Mouse (Mus musculus) heart, adult 11 months (tissue): ENCODE measurements around the gene Gm12355.
"Not testable (repeated sequence)": the region's sequence is repeated elsewhere in the genome, so short reads cannot be mapped to it uniquely, and the experiment has no call there.

Experiments
- DNase-seq: peaks from one replicate; pipeline ENCODE4 v3.0.0; 2022

Gm12355 gene

DNA sequence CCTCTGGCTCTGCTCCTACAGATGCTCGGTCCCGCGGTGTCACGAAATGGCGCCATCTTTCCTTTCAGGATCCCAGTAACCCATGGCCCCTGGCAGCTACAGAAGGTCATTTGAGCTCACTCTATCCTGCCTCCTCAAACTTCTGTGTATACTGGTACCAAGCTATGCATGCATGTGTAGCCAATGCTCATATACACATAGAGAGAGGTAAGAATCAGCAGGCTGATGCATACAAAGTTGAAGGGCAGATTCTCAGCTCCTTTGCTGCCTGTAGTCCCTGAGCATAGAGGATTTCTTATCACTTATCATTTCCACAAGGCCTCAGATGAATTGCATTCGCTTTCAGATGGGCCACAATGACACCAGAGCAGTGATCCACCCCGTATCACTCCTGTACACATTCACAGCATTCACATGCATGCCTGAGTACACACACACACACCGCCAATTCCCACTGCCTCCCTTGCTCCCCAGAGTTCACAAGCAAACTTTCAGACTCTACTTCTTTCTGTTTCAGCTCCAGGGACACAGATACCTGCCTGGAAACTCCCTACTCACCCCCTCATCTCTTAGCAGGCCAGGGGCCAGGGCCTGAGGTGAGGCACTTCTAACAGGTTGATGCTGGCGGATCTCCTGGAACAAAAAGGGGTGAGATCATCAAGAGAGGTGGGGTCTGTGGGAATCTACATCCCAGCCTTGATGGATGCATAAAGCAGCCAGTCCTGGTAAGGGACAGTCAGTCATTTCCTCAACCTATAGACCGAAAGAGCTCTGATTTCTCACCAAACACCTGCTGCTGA is at the start of gene Gm12355, which contains the start of gene Gsdma3:
Gene Gm12355 (minus strand): TSS at position 51 of the 800 bp plus-strand sequence.
Gene Gsdma3 (plus strand): TSS at position 750 of the 800 bp plus-strand sequence.
- peak; percentile 71 for DNase-seq

DNA sequence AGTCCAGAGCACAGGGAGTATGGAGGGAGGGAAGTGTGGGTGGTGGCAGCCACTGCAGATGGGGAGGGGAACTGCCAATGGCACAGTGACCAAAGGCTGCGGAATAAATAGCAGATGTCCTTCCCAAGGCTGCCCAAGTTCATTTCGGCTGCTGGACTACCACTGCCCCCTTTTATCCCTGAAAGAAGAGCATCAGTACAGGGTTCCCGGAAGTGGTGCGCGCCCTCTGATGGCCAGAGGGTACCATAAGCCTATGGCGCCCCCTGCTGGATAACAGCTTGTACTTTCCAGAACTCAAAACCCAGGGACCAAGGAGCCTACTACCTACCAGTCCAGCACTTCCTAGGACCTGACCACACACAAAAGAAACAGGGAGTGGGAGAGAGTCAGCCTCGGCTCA is 47.7 kb upstream of the Gm12355 start:
- peak; percentile 93 for DNase-seq

DNA sequence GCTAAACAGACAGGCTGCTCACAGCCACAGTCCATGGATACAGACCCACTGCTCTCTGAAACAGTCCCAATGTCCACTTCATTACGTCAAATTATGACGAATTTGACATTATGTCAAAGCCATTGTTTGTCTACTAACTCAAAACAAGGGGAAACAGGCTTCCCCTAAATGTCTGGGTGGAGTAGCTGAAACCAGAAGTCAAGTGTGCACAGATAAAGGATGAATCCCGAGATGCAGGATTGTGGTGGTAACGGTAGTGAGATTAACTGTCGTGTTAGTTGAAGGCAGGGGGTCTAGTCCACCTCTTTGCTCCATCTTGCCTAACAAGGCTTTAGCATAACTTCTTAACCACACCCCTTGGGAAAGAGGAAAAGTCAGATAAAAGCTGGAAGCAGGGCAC is 47.0 kb upstream of the Gm12355 start:
- no peak for DNase-seq

DNA sequence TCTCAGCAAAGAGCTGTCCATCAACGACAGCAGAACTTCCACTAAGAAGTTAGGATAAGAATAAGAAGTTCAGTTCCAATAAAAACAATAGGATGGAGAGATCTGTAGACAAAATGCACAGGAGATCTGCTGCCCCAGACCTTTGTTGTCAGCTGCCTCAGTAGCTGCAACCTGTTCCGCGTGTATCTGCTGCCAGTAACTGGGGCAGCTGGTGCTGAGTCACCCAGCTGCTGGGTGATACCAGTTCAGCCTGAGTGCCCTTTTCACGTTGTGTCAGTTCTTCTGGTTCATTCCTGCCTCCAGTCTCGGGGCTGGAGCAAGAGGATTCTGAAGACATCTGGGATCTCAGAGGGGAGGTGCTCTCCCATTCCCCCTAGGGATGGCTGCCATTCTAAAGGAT is 46.4 kb upstream of the Gm12355 start:
- DNase-seq, result no peak

DNA sequence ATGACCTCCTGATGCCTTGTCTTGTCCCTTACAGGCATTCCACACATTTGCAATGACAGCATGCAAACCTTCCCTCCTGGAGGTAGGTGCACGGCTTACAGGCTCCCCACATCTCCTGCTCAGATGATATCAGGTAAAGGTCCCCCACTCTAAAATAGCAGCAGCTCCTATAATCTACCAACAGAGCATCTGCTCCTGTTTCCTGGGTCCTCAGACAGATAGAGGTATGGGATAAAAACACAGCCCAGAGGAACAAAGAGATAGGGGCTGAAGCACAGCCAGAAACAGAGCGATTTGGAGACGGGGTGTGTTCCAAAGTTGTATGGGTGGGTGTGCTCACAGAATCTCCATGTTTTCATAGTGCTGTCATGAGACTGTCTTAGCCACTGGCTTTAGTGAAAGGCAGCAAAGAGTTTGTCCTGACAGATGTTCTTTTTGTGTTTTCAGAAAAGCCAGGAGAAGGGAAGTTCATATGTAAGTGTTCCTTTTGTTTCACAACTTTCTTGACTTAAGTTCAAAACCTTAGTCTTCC is 45.9 kb upstream of the Gm12355 start:
- DNase-seq, result no peak

DNA sequence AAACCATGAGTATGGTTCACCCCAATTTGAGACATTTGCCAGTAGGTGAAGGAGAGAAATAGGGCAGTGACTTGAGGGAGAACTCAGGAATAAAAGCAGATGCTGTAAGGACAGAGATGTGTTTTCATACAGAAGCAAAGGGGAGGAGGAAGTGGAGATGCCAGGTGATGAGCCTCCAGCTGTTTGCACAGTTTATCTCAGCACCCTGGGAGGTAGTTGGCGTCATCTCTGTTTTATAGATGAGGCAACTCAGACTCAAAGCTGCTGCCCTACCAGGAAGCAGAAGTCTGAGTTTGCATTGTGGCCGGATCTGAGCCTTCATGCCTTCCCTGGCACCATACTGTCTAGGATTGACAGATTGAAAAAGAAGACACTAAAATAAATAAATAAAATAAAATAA is 43.5 kb upstream of the Gm12355 start:
- DNase-seq, result no peak

DNA sequence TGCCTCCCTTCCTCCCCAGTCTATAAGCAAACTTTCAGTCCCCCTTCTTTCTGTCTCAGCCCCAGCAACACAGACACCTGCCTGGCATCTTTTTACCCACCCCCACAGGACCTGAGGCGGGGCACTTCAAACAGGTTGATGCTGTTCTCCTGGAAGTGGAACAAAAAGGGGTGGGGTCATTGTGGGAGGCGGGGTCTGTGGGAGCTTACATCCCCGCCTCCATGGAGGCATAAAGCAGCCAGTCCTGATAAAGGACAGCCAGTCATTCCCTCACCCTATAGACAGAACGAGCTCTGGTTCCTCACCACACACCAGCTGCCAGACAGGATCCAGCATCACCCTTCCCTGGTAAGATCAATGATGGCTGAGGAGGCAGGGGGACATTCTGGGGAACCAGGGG is 38.6 kb upstream of the Gm12355 start, which contains the start of gene Gsdma:
Gene Gsdma (plus strand): TSS at position 261 of the 400 bp plus-strand sequence.
- DNase-seq, result no peak

DNA sequence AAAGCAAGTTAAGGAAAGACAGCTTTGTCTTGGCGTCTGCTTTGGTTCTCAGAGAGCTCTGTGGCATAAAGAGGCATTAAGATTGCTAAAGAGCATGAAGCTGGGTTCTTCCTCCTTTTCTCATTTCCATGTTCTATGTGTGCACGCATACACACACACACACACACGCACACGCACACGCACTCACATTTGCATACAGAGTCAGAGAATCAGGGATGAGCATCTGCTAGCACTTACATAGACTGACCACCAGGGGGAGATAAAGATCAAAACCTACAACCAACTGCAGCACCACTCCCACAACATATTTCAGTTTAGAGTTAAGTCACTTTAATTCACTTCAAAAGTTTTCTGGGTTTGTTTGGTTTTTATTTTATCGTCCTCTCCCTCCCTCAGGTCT is 35.1 kb upstream of the Gm12355 start:
- DNase-seq, result peak; percentile 91

DNA sequence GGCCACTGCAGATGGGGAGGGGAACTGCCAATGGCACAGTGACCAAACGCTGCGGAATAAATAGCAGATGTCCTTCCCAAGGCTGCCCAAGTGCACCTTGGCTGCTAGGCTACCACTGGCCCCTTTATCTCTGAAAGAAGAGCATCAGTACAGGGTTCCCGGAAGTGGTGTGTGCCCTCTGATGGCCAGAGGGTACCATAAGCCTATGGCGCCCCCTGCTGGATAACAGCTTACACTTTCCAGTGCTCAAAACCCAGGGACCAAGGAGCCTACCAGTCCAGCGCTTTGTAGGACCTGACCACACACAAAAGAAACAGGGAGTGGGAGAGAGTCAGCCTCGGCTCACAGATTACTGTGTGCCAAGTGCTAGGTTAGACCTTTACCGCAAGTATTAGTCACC is 29.6 kb upstream of the Gm12355 start:
- peak; percentile 92 for DNase-seq

DNA sequence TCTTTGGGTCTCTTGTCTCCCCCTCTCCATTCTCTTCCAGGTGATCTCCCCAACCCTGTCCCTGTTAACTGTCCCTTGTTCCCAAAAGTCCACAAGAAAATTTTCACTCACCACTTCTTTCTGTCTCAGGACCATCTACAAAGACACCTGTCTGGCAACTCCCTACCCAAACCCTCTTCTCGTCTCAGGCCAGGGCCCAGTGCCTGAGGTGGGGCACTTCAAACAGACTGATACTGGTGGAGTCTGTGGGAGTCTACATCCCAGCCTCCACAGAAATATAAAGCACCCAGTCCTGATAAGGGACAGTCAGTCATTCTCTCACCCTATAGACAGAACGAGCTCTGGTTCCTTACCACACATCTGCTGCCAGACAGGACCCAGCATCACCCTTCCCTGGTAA is 21.0 kb upstream of the Gm12355 start, which contains the start of gene Gsdma2:
Gene Gsdma2 (plus strand): TSS at position 301 of the 400 bp plus-strand sequence.
- peak; percentile 66 for DNase-seq

DNA sequence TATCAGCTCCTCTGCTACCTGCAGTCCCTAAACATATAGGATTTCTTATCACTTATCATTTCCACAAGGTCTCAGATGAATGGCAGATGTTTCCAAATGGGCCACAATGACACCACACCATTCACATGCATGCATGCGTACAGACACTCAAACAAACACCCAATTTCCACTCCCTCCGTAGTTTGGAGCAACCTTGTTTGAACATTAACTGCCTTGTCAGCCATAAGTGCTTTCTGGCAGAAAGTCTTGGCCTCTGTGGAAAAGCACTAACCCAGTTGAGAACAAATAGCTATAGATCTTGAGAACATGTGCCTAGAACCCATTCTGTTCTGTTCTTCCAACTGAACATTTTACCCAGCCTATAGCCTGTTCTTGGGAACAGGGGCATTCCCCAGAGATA is 20.5 kb upstream of the Gm12355 start:
- no peak for DNase-seq

DNA sequence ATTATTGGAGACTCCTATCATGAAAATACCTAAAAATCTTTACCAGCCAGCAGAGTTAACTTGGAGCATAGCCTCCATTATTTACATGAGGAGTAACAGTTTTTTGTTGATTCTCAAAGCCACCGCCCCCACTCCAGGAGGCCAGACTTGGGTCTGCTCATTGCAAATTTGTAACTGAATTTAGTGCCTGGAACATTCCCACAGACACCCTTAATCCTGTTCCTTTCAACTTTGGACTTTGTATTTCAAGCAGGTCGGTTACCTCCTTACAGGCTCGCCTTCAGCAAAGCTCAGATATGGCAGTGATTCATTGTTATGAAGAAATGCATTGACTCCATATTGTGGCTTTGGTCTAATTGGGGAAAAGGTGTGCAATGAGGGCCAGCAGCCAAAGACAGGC is 19.3 kb upstream of the Gm12355 start:
- no peak for DNase-seq

DNA sequence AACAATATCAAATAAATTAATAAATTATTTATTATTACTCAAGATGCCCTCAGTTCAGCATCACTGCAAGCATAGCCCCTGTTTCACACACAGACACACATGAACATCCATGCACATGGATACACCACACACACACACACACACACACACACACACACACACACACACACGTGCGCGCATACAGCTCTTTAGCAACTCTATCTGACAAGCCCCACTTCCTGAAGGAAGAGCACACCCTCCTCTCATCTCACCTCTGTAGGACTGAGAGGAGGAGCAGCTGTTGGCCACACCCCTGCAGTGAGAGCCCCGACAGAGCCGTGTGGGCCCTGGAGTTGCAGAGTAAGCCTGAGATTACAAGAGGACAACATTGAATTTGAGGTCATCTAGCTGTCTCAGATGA is 14.6 kb upstream of the Gm12355 start:
- no peak for DNase-seq

DNA sequence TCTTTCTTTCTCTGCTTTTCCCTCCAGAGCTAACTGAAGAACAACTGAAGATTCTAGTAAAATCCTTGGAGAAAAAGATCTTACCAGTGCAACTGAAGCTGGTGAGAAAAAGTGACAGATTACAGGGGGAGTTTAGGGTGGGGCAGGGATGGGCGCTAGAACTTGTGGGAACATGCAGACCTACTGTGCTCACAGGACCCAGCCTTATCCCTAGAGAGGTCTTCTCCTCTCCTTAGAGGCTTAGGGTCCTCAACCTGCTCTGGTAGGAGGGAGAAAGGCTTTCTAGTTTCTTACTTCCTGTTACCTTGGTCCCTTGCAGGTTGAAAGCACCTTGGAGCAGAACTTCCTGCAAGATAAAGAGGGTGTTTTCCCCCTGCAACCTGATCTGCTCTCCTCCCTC is 12.0 kb upstream of the Gm12355 start:
- peak; percentile 59 for DNase-seq

DNA sequence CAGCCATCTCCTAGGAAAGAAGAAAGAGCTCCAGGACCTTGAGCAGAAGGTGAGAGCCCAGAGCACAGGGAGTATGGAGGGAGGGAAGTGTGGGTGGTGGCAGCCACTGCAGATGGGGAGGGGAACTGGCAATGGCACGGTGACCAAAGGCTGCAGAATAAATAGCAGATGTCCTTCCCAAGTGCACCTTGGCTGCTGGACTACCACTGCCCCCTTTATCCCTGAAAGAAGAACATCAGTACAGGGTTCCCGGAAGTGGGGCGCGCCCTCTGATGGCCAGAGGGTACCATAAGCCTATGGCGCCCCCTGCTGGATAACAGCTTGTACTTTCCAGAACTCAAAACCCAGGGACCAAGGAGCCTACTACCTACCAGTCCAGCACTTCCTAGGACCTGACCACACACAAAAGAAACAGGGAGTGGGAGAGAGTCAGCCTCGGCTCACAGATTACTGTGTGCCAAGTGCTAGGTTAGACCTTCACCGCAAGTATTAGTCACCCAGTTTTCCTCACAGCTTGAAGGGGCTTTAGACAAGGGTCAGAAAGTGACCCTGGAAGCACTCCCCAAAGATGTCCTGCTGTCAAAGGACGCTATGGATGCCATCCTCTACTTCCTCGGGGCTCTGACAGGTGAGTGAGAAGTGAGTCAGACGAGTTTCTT is 10.0 kb upstream of the Gm12355 start:
- peak; percentile 73 for DNase-seq

DNA sequence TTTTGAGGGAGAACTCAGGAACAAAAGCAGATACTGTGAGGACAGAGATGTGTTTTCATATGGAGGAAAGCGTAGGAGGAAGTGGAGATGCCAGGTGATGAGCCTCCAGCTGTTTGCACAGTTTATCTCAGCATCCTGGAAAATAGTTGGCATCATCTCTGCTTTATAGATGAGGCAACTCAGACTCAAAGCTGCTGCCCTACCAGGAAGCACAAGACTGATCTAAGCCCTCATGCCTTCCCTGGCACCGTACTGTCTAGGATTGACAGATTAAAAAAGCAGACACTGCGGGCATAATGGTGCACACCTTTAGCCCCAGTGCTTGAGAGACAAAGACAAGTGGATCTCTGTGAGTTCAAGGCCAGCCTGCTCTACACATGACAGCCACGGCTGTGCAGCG is 5.2 kb upstream of the Gm12355 start:
- DNase-seq, result no peak

DNA sequence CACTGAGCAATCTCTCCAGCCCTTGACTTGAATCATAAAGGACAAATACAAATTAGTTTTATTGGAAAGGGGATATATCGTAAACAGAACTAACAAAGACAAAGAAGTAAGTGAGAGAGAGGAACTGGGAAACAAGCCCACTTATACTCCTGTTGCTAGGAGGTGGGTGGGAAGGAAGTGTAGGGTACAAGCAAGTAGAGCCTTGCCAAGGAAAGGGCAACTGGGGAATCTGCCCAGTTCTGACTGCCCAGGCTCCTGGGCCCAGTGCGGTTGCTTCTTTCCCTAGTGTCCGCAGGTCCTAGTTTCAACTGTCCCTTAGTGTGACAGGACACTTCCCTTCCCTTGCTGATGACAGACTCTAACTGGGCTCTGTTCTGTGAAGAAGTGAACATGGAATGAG is 3.2 kb upstream of the Gm12355 start:
- DNase-seq, result peak; percentile 70

DNA sequence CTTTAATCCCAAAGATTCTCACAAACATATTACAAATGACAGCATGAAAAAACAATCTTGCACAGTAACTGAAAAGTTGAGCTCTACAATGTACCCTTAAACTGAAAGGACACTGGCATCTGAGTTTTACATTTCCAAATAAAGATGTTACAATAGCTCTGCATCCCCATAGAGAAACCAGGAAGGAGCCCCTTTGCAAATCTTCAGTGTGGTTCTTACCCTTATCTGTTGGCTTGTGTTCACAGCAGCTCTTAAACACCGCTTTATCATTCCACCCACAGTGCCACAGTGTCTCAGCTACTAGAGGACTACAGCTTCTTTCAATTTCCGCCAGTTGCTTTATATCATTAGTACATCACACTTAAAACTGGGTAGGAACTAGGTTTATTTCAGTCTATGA is 1.1 kb downstream of the Gm12355 start:
- not testable (repeated sequence) for DNase-seq

DNA sequence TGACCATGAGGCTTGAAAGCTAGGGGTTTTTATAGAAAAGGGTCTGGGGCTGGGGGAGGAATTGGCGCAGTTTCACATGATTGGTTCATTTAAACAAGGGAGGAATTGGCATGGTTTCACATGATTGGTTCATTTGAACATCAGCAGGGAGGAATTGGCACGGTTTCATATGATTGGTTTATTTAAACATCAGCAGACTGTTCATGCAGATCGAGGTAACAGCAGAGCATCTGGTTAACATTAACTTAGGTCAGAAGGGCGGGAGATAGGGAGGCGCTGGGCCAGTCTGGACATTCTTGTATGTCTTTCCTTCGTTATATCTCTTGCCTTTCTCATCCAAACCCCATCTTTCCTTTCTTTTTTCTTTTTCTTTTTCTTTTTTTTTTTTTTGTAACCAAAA is 1.5 kb downstream of the Gm12355 start:
- not testable (repeated sequence) for DNase-seq

DNA sequence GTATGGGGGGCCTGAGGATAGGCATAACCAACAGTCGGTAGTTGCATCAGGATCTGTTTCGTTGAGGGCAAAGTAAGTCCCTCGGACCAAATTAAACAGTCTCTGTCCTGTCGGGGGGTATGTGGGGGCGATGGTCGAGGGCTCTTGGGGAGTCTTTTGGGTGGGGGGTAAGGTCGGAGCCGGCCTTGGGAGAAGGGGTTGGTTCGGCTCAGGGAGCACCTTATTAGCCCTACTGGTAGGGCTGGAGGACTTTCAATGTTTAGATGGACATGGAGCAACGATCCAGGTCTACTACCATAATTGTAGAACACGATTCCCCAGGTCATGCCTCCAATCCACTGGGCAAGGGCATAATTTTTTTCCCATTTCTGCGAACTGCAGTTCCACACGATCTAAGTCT is 4.7 kb downstream of the Gm12355 start:
- peak; percentile 78 for DNase-seq

DNA sequence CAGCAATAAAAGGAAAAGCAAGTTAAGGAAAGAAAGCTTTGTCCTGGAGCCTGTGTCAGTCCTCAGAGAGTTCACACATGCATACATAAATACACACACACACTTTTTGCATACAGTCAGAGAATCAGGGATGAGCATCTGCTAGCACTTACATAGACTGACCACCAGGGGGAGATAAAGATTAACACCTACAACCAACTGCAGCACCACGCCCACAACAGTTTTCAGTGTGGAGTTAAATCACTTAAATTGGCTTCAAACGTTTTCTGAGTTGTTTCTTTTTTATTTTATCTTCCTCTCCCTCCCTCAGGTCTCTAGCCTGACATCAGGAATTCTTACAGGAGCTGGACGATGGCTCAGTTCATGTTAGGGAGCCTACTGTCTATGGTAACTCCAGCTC is 18.7 kb downstream of the Gm12355 start:
- DNase-seq, result peak; percentile 73

DNA sequence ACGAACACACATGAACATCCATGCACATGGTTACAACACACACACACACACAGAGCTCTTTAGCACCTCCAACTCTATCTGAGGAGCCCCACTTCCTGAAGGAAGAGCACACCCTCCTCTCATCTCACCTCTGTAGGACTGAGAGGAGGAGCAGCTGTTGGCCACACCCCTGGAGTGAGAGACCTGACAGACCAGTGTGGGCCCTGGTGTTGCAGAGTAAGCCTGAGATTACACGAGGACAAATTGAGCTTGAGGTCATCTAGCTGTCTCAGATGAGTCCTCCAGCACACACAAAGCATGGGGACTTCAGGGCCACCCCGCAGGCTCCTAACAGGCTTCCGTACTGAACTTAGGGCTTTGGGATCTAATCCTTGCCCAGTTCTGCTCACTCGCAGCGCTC is 20.6 kb downstream of the Gm12355 start:
- DNase-seq, result peak; percentile 79

DNA sequence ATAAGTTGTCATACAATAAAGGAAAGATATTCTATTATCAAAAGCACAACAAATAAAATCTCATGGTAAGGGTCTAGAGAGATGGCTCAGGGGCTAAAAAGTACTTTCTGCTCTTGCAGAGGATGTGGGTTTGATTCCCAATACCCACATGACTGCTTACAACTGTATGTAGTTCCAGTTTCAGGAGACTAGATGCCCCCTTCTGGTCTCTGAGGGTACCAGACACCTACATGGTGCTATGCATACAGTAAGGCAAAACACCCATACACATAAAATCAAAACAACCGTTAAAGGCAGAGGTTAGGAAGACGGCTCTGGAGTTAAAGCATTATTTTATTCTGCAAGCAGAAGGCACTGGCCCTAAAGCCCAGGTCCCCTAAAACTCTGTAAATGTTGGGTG is 21.5 kb downstream of the Gm12355 start:
- peak; percentile 33 for DNase-seq

DNA sequence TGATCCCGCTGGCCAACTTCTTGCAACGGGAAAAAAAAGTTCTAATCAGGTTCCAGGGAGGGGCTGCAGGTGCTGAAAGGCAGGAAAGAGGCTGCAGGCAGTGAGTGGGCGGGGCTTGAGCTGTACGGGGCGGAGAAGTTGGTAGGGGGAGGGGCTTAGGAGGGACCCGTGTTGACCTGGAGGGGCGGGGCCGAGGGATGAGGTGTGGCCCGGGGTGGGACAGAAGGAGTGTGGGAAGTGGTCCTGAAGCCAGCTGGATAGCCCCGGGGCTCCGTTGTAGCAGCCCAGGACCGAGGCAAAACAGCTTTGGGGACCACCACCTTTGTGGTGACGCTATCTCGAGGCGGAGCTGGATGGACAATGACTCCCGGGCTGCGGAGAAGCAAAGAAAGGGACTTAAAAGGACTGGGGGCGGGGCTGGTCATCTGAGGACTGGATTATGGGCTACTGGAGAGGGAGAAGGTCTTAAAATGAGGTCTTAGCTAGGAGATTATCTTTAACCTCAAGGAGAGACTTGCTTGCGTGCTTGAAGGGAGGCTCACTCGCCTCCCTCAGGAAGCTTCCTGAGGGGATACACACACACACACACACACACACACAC is 23.3 kb downstream of the Gm12355 start:
- DNase-seq, result peak; percentile 76
